Mouse (Mus musculus): ENCODE measurements at regions not wholly inside any gene's neighbourhood (a gene's known extent, or its start where the extent isn't known, plus 50 kb on each side); places are given as distances from the start of the nearest gene placed in this dataset.

DNA sequence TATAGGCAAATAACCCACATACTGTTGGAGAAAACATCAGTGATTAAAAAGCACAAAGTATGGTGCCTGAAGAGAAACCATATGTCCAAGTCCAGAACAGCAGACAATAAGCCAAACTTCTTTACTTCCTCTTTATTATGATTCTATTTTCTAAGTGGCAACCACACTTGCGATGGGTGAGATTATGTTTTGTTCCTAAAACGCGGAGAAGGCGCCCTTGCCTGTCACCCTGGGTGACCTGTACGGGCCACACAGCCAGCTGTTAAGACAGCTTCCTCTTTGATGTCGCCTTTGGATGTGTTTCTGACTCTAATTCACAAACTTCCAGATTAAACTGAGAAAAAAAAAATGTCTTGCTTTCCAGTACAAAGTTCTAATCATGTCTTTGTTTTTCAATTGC is 83.9 kb upstream of the Sgip1 start:
- ATAC-seq (ENCODE audit: extremely low read depth, insufficient number of reproducible peaks, low FRiP score, poor library complexity, severe bottlenecking) = peak; percentile 37; the same call in 1 of the 2 replicates

- no peak for ATAC-seq (ENCODE audit: extremely low read depth, insufficient number of reproducible peaks, low FRiP score, poor library complexity, severe bottlenecking)
Observed at GRCm38 (mm10) chr4:102658578-102658977, 82.5 kb upstream of the Sgip1 start.

DNA sequence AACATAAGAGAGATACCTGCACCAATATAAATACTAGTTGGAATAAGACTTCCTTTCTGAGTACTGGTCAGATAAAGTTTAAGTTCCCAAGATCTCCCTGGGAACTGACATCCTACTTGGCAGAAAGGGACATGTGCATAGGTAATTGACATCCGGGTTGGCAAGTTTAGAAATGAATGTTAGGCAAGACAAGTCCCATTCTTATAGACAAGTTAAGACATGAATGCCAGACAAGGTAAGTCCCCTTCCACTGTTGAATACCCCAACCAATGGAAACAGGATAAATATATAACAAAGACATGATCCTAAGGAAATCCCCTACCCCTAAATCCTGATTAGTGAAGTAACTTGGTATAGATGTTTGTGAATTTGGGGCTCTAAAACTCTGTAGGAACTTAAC is 77.5 kb upstream of the Sgip1 start:
- ATAC-seq (ENCODE audit: extremely low read depth, insufficient number of reproducible peaks, low FRiP score, poor library complexity, severe bottlenecking) = no peak

- ATAC-seq (ENCODE audit: extremely low read depth, insufficient number of reproducible peaks, low FRiP score, poor library complexity, severe bottlenecking) = peak; percentile 44; the same call in 1 of the 2 replicates
Observed at GRCm38 (mm10) chr4:102682190-102682589, 58.9 kb upstream of the Sgip1 start.

DNA sequence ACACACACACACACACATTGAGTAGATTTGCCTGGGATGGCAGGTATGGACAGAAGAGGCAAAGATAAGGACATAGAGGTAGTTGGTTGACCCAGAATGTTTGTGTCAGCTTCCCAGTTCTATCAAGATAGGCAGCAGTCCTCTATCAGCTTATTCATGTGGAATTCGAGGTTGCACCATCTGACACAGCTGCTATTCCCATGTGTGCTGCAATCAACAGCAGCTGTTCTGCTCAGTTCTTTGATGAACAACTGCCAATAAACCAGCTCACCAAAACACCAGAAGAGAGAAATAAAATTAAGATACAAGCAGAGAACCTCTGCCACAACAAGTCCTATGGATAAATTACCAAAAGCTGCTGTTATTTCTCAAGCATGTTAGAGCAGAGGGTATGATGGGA is 56.1 kb upstream of the Sgip1 start:
- no peak for ATAC-seq (ENCODE audit: extremely low read depth, insufficient number of reproducible peaks, low FRiP score, poor library complexity, severe bottlenecking)

DNA sequence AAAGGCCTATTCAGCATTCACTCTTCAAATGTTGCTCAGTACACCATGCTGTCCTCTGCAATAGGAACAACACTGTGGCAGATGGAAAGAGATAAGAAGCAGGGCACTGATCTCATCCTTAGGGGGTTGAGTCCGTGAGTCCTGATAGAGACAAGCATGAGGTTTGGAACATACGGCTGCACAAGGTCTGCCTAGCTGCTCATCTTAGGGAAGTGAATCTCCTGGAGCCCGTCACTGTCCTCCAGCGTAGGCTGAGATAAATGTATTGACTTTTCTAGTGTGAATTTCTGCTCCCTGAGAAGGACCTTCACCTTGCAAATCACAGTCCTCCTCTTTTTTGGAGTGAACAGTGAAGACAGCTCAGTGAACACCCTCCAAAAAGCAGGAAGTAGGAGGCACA is 52.7 kb upstream of the Sgip1 start:
- ATAC-seq (ENCODE audit: extremely low read depth, insufficient number of reproducible peaks, low FRiP score, poor library complexity, severe bottlenecking) = no peak

All from neutrophil, adult 5-6 weeks (primary cell).